Mouse (Mus musculus) intestine, embryonic 16.5 days (tissue): ENCODE results near the gene Syp. TPM values are rescaled to one million over a fixed set of nuclear protein-coding genes. Genes with fewer than 3 reads are reported as not detected.

ENCODE experiments used
- ATAC-seq: fragments of 200-750 bp; cut with Nextera tagmentation; 2 replicates; pipeline ENCODE4 v1.8.0; 2017; ENCODE audit warnings: moderate TSS enrichment, moderate library complexity
- H3K27ac ChIP-seq: fragments of 300-500 bp; sonication (generic); 2 replicates; pipeline ENCODE4 v1.5.1; 2014; ENCODE audit warnings: mild to moderate bottlenecking, low read length
- H3K27me3 ChIP-seq: fragments of 300-500 bp; sonication (generic); replicated peaks from 2 replicates; pipeline ENCODE4 v1.6.1; 2014; ENCODE audit warnings: low read length, control low read depth, mixed read lengths; ENCODE audit not compliant: control insufficient read depth, insufficient read depth
- H3K36me3 ChIP-seq: fragments of 300-500 bp; sonication (generic); 2 replicates; pipeline ENCODE4 v1.6.1; 2014; ENCODE audit warnings: low read length, control low read depth; ENCODE audit not compliant: control insufficient read depth, insufficient read depth
- H3K4me1 ChIP-seq: fragments of 300-500 bp; sonication (generic); 2 replicates; pipeline ENCODE4 v1.6.1; 2014; ENCODE audit warnings: low read length, control low read depth, mixed read lengths; ENCODE audit not compliant: control insufficient read depth, insufficient read depth
- H3K4me2 ChIP-seq: fragments of 300-500 bp; sonication (generic); 2 replicates; pipeline ENCODE4 v1.6.1; 2014; ENCODE audit warnings: low read depth, low read length, control low read depth
- H3K4me3 ChIP-seq: fragments of 300-500 bp; sonication (generic); 2 replicates; pipeline ENCODE4 v1.5.1; 2014; ENCODE audit warnings: mild to moderate bottlenecking, low read length
- H3K9ac ChIP-seq: fragments of 300-500 bp; sonication (generic); 2 replicates; pipeline ENCODE4 v1.6.1; 2014; ENCODE audit warnings: low read depth, low read length
- H3K9me3 ChIP-seq: fragments of 300-500 bp; sonication (generic); 2 replicates; pipeline ENCODE4 v1.6.1; 2016; ENCODE audit warnings: low read length, control low read depth; ENCODE audit not compliant: control insufficient read depth
- WGBS: fragments of 180-500 bp; shearing (Covaris S2); extraction: QIAGEN DNeasy Blood & Tissue Kit; methylation state at CpG from one replicate; pipeline ENCODE4 v1.1.7; 2014; 5-methylcytosine and 5-hydroxymethylcytosine counted together
- polyA plus RNA-seq: library from polyadenylated mRNA; unstranded; fragments of >200 nt; fragmentation: Nextera tagmentation; extraction: Ambion mirVana; gene quantifications from 2 replicates; pipeline ENCODE4 v1.2.1, GENCODE M21; 2015

The Syp gene
- polyA plus RNA-seq, 1 experiment from 2014 or later = 6.0 TPM

- no peak for ATAC-seq
- Histone ChIP-seq H3K4me1 (no peaks in the 10 kb centered on the region), H3K27me3 (no peaks in the 10 kb centered on the region), H3K4me2 (no peak overlapping the region), H3K9ac (no peak overlapping the region), H3K4me3 (no peak overlapping the region), H3K36me3 (no peaks in the 10 kb centered on the region), H3K27ac (no peak overlapping the region), H3K9me3 (no peaks in the 10 kb centered on the region)
- 80% methylated on average over 12 of the region's 12 CpGs for WGBS
Observed at GRCm38 (mm10) chrX:7617889-7618551, 20.3 kb upstream of the Syp start.

GRCm38 (mm10) chrX:7632560-7632959 is 5.7 kb upstream of the Syp start:
- no peaks in the 10 kb centered on the region for H3K36me3 ChIP-seq
- no peaks in the 10 kb centered on the region for H3K9me3 ChIP-seq
- no peak for ATAC-seq
- no peak overlapping the region for H3K4me3 ChIP-seq
- no peak overlapping the region for H3K27ac ChIP-seq
- WGBS = 88% methylated on average over 6 of the region's 6 CpGs
- no peak overlapping the region for H3K4me2 ChIP-seq
- no peaks in the 10 kb centered on the region for H3K4me1 ChIP-seq
- H3K27me3 ChIP-seq = no peaks in the 10 kb centered on the region
- no peak overlapping the region for H3K9ac ChIP-seq

- no peak overlapping the region for H3K9ac ChIP-seq
- no peaks in the 10 kb centered on the region; the same call in 1 of the 2 replicates for H3K27me3 ChIP-seq
- no peaks in the 10 kb centered on the region for H3K36me3 ChIP-seq
- H3K9me3 ChIP-seq = no peaks in the 10 kb centered on the region
- H3K27ac ChIP-seq = no peak overlapping the region
- 66% methylated on average over 3 of the region's 3 CpGs for WGBS
- no peak for ATAC-seq
- no peak overlapping the region for H3K4me3 ChIP-seq
- no peak overlapping the region for H3K4me2 ChIP-seq
- H3K4me1 ChIP-seq = no peaks in the 10 kb centered on the region
Observed at GRCm38 (mm10) chrX:7635101-7635500, 3.2 kb upstream of the Syp start.

GRCm38 (mm10) chrX:7639536-7640325 is 1.5 kb downstream of the Syp start:
- no peak overlapping the region for H3K4me2 ChIP-seq
- no peak overlapping the region for H3K9ac ChIP-seq
- H3K27ac ChIP-seq = no peak overlapping the region
- 24% methylated on average over 13 of the region's 13 CpGs for WGBS
- no peaks in the 10 kb centered on the region for H3K36me3 ChIP-seq
- H3K9me3 ChIP-seq = no peaks in the 10 kb centered on the region
- H3K27me3 ChIP-seq = no peaks in the 10 kb centered on the region; the same call in 1 of the 2 replicates
- H3K4me3 ChIP-seq = no peak overlapping the region
- ATAC-seq = no peak
- H3K4me1 ChIP-seq = no peaks in the 10 kb centered on the region

- Histone ChIP-seq H3K4me3 (no peak overlapping the region), H3K4me1 (no peaks in the 10 kb centered on the region), H3K4me2 (no peak overlapping the region), H3K9ac (no peak overlapping the region), H3K27me3 (no peaks in the 10 kb centered on the region; the same call in 1 of the 2 replicates), H3K27ac (no peak overlapping the region), H3K9me3 (no peaks in the 10 kb centered on the region), H3K36me3 (no peaks in the 10 kb centered on the region)
- WGBS = 35% methylated on average over 12 of the region's 12 CpGs
- no peak for ATAC-seq
Observed at GRCm38 (mm10) chrX:7640785-7641184, 2.5 kb downstream of the Syp start.

- no peak overlapping the region for H3K4me3 ChIP-seq
- no peaks in the 10 kb centered on the region for H3K9me3 ChIP-seq
- no peak overlapping the region for H3K4me2 ChIP-seq
- H3K36me3 ChIP-seq = no peaks in the 10 kb centered on the region
- no peak overlapping the region for H3K9ac ChIP-seq
- 15% methylated on average over 5 of the region's 5 CpGs for WGBS
- no peaks in the 10 kb centered on the region for H3K4me1 ChIP-seq
- H3K27me3 ChIP-seq = no peaks in the 10 kb centered on the region
- ATAC-seq = no peak
- no peak overlapping the region for H3K27ac ChIP-seq
Observed at GRCm38 (mm10) chrX:7645349-7645748, 7.1 kb downstream of the Syp start.

- Histone ChIP-seq H3K9me3 (no peaks in the 10 kb centered on the region), H3K27ac (peak overlapping the region; percentile 74)
- 19% methylated on average over 25 of the region's 25 CpGs for WGBS
Observed at GRCm38 (mm10) chrX:7648671-7649304, 10.5 kb downstream of the Syp start.

GRCm38 (mm10) chrX:7657221-7657639 is 19.0 kb downstream of the Syp start, which contains the start of gene Prickle3:
Gene Prickle3, plus strand, starts transcription at chrX:7657260.
- no peaks in the 10 kb centered on the region for H3K36me3 ChIP-seq
- peak; percentile 62 for ATAC-seq
- peaks cover 2% of the 10 kb centered on the region; the same call in 1 of the 2 replicates for H3K4me1 ChIP-seq
- WGBS = 15% methylated on average over 26 of the region's 26 CpGs
- H3K27me3 ChIP-seq = no peaks in the 10 kb centered on the region
- peak within 1 kb of the TSS; percentile 73 for H3K9ac ChIP-seq
- peak within 1 kb of the TSS; percentile 60 for H3K4me3 ChIP-seq
- peak within 1 kb of the TSS; percentile 78 for H3K27ac ChIP-seq
- peak within 1 kb of the TSS; percentile 47 for H3K4me2 ChIP-seq
- no peaks in the 10 kb centered on the region for H3K9me3 ChIP-seq

More at GRCm38 (mm10) chrX:7648671-7649304, 10.5 kb downstream of the Syp start:
- Histone ChIP-seq H3K9ac (peak overlapping the region; percentile 79), H3K4me2 (peak overlapping the region; percentile 54), H3K4me1 (no peaks in the 10 kb centered on the region), H3K36me3 (no peaks in the 10 kb centered on the region), H3K27me3 (no peaks in the 10 kb centered on the region), H3K4me3 (peak overlapping the region; percentile 56)
- peak; percentile 98 for ATAC-seq
